Mouse (Mus musculus) gastrocnemius, postnatal 10 days (tissue): ENCODE data around the gene Cmtr1. TPM values are rescaled to one million over a fixed set of nuclear protein-coding genes. Genes with fewer than 3 reads are reported as not detected.

ENCODE experiments used
- DNase-seq: peaks from one replicate; pipeline ENCODE4 v3.0.0; 2021; ENCODE audit warnings: mixed read lengths
- total RNA-seq, 2 experiments: library from RNA; stranded (reverse); gene quantifications; 2 replicates each; pipeline ENCODE4 v1.2.3; 2021

The Cmtr1 gene
- total RNA-seq, 2 experiments from 2014 or later, result 46.1 to 51.9 TPM

DNA sequence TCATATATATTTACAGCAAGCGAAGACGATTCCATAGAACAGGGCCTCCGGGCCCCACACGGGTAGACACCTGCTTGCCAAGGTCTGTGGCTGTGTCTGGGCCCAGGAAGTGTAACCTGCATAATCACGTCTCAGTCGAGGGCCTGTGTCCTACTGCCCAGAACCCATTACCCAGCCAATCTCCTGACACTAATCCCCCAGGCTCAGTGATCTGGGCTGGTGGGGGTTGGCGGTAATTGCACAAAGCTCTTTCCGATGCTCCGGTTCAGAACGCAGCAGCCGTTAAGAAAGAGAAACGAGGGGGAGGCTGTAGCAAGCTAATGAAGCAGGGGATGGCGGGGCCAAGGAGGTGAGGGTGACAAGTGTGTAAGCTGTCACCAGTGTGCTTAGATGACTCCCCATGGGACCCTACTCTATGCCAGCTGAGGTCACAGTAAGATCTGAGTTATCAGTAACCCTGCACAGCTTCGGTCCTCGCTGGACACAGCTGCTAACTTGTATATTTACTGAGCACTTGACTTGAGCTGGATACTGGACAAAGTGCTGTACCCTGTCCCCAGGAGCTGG lies 76.1 kb downstream of the Cmtr1 start:
- DNase-seq, result no peak

DNA sequence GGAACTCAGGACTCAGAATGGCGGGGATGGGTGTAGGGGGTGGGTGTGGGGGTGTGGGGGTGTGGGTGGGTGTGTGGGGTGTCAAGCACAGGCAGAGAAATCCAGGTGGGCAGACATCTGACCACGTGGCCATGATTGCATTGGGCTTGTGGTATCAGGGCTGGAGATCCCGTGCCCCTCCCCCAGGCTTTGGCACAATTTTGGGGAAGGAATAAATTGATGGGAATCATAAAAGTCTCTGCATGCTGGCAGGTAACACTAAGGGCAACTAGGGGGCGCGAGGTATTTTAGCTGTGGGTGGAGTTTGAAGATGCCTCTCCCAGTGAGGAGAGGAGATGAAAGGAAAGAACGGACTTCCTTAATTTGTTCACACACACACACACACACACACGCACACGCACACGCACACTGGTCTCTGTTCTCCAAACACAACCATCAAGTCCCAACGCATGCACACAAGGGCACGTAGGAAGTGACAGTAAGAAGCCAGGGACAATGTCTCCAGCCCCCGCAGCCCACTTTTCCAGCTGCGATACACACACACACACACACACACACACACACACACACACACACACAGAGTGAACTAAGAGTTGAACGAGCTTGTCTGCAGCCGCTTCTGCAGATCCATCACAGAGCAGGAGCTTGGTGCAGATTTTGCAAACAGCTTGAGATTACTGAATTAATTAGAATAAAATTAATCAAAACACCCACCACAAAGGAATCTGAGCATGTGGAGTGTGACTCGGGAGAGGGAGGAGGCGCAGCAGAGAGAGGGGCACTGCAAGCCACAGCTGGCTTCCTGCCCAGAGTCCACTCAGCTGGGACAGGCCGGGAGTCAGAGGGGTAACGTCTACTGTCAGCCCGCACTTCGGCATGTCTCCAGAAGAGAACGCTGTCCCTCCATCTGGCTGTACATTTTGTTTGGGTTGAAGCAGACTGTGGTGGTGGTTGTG lies 77.7 kb downstream of the Cmtr1 start:
- peak; percentile 54 for DNase-seq

DNA sequence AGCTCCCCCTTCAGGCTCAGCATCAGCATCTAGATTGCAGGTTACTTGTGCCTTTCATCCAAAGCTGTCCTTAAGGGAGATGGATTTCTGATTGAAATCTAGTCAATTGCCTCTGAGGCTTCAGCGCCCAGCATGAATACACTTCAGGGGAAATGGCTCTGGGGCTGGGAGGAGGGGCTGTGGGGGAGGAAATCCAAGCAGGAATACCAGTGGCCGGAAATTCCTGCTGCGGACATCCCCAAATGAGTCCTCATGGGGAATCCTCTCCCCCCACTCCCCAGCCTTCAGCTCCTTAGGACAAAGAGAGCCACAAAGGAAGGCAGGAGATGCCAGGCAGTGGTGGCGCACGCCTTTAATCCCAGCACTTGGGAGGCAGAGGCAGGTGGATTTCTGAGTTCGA lies 87.1 kb downstream of the Cmtr1 start:
- no peak for DNase-seq

DNA sequence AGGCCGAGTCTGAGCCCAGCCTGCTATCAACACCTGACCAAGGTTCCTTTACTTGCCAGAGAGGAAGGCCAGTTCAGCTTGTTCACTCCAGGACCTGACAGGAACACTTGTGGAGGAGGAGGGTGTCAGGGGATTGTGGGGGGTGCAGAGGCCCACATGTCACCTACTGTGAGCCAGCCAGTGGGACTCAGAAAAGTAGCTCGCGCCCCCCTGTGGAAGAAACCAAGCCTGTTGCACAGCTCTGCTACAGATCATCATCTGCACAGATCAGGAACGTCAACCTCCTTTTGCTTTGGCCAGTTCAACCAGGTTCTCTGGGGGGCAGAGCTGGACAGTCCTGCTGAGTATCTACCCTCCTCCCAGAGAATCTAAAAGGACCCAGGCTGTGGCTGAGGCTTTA lies 94.1 kb downstream of the Cmtr1 start:
- no peak for DNase-seq

Other genes starting within 250 kb of the Cmtr1 start
- 10 to 100 TPM; 15.0 to 23.3 TPM for gene Pim1, start 169.8 kb upstream of the Cmtr1 start, total RNA-seq
- gene Gm17657, start 111.0 kb upstream of the Cmtr1 start, total RNA-seq, result not detected
- 1 to 10 TPM; 9.3 to 9.8 TPM for gene Tbc1d22b, start 110.8 kb upstream of the Cmtr1 start, total RNA-seq
- gene Tmem217, start 108.2 kb upstream of the Cmtr1 start, total RNA-seq, result not detected
- 10 to 100 TPM; 27.2 to 29.1 TPM for gene Rnf8, start 45.8 kb upstream of the Cmtr1 start, total RNA-seq
- gene Gm28043, start 45.7 kb upstream of the Cmtr1 start, total RNA-seq, result 1 to 10 TPM in 1 of 2 experiments, under 1 TPM in 1; 0.96 to 1.8 TPM
- 1 to 10 TPM; 6.2 to 9.3 TPM for gene Ccdc167, start 56.4 kb downstream of the Cmtr1 start, total RNA-seq